Mouse (Mus musculus): Measurements from ENCODE around the gene Ndufa7.
"Not testable (repeated sequence)": the region's sequence is repeated elsewhere in the genome, so short reads cannot be mapped to it uniquely, and the experiment has no call there.

GRCm38 (mm10) chr17:33873537-33873936 is 49.2 kb downstream of the Ndufa7 start, which contains the start of gene Gm7029:
- not testable (repeated sequence) for TF ChIP-seq CTCF (IDR thresholded peaks at IDR 0.05; ENCODE audit: extremely low read depth, insufficient read depth, insufficient read length, insufficient replicate concordance); POLR2A (IDR thresholded peaks at IDR 0.05; ENCODE audit: low read depth, low read length)

Measured in spleen, adult 2 months (tissue).